Mouse (Mus musculus) stomach, postnatal 0 days (tissue): ENCODE measurements around the gene Dgkg.

Experiments
- CTCF ChIP-seq: IDR thresholded peaks from 2 replicates; pipeline ENCODE4 v1.5.1; 2016; ENCODE audit warnings: antibody characterized with exemption, low read depth, mild to moderate bottlenecking, moderate library complexity
- EP300 ChIP-seq: optimal IDR thresholded peaks from 2 replicates; pipeline ENCODE3; 2016; ENCODE audit warnings: antibody characterized with exemption

DNA sequence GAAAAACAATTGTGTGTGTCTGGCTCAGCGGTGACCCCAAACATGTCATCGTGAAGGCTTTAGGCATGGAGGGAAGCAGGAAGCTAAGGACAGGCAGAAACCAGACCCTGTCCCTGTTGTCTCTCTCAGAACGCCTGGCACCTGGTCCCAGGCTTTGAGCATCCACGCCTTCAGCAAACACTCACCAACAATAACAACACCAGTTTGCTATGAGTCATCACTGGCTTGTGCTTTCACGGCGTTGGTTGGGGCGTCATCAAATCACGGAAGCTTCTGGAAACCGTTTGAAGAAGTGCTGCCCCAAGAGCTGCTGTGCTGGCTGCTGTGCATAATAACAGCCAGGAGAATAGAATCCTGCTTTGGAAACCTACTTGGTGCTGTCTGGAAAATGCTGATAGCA, 54.6 kb downstream of the Dgkg start:
- no peak for TF ChIP-seq CTCF
- no peak for TF ChIP-seq EP300
